Mouse (Mus musculus): Measurements from ENCODE around the gene Cd163l1.

GRCm38 (mm10) chr7:140213841-140214240 is 4.2 kb upstream of the Cd163l1 start:
- TF ChIP-seq EP300 (IDR thresholded peaks at IDR 0.05; ENCODE audit: low read depth): no peak
- no peak for TF ChIP-seq CTCF (IDR thresholded peaks at IDR 0.05; ENCODE audit: low read depth)

Measured in liver, postnatal 0 days (tissue).